Mouse (Mus musculus): Measurements from ENCODE around the gene Chmp6.

The Chmp6 gene

DNA sequence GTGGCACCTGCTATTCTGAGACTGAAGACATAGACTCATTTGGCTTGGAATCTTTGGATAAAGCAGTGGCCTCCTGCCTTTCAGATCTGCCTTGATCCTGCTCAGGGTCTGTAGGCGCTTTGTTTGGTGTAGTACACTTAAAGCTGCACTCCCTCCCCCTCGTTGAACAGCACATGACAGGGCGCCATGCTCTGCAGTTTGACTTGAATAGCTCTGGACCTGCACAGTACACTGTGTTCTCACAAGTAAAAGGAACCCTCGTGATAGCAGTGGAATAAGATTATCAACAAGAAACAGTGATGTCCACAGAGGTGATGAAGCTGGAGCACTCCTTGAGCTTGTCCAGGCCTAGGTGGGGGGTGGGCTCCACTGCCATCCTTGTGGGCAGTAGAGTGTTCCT is 46.5 kb downstream of the Chmp6 start:
- no peak for DNase-seq (ENCODE audit: low spot score in 2 of 2)

DNA sequence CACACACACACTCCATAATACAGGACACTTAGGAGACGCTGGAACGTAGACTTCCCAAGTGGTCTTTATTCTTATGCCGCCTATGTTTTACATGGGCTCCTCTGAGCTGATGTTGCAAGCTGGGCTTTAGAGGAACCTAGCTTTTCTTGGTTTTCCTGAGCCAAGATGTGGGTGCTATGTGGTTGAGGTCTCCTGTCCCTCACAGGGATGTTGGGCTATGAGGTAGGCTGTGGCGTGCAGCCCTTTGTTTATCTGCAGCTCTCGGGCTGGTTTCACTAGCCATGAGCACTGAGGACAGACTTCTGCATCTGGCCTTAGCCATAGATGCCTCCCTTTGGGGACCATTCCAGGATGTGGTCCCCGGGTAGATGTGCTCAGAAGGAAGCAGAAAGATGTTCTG is 47.4 kb downstream of the Chmp6 start:
- no peak for DNase-seq (ENCODE audit: low spot score in 2 of 2)

DNA sequence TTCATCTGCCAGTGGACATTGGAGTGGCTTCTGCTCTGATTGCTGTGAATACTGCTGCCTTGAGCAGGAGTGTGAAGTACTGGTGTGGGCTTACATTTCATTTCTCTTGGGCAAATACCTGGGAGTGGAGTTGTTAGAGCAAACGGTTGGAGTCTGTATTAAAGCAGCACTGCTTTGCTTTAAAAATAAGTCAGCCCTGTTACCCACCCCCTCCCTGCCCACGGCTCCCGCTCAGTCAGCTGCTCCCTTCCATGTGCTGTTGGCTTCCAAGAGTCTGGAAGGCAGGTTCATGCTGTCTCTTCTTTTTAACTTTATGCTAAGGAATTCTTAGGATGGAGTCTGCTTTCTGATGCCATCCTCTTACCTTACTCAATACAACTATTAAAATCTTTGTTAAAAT is 48.3 kb downstream of the Chmp6 start:
- DNase-seq (ENCODE audit: low spot score in 2 of 2): no peak

DNA sequence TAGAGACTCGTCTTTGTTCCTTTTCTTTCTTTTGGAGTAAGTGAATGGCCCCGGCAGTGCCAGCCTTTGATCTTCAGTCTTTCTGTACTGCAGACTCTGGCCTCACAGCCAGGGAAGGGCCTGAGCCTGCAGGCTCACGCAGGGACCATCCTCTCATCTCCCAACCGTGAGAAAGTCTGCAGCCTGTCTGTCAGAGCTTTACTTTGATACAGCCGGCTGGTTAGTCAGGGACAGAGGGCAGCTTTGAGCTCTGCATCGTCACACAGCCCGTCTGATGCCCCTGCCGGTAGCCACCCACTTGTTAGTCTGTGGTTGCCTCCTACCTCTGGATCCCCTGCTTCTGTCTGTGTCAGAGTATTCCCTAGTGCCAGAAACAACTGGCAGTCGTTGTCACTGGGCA is 51.8 kb downstream of the Chmp6 start:
- DNase-seq (ENCODE audit: low spot score in 2 of 2): no peak

DNA sequence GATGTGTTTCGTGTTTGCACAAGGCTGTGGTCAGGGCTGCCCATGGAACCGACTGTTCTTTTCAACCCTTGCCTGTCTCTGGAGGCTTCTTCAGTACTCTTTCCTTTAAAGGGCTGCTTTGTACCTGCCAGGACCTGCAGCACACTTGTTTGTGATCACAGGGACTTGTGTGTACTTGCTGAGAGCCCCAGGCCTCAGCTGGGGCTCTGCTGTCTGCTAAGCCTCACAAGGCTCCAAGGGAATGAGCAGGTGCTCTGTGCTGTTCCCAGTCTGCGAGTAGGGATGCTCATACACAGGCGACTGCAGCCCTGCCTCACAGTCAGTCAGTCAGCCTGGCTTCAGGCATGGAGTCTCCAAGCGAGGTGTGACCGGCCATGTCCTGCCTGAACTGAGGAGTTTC is 53.1 kb downstream of the Chmp6 start:
- no peak for DNase-seq (ENCODE audit: low spot score in 2 of 2)

DNA sequence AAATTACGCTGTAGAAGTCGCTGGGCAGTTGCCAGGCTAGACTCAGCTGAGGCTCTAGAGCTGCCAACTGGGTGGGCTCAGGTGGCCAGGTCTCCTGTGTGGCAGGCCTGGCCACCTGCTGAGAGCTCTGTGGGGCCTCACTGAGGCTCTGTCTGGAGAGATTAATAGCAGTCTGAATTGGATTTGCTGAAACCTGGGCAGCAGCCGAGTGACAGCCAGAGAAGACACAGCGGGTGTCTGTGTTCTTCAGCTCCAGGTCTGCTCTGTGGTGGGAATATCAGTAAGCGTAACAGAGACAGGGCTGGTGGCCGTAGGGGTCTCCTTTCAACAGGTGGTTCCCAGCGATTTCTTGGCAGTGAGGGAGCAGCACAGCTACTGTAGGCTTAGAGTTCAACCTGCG is 54.2 kb downstream of the Chmp6 start:
- DNase-seq (ENCODE audit: low spot score in 2 of 2): no peak

DNA sequence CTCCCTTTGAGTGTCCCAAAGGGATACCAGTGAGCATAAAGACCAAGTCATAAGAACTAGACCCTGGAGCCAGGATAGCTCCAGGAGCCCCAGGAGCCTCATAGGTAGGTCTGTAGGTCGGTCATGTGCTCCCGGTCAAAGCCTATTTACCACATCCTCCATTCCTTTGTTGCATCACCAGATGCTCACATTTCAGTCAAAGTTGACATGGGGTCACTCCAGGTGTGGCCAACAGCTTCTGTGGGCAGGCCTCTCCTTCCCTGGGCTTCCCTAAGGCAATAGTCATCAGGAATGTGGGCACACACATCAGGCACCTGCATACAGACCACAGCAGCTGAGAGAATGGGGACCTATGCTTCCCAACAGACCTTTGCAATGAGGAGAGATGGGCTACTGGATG is 54.7 kb downstream of the Chmp6 start:
- DNase-seq (ENCODE audit: low spot score in 2 of 2): no peak

Measured in frontal cortex, postnatal 10 days (tissue).